Mouse (Mus musculus) cerebellum, adult 9-10 months (tissue): Measurements from ENCODE around the gene Slc25a31.

Experiments used
- DNase-seq: peaks from one replicate; pipeline ENCODE4 v3.0.0; 2022

Slc25a31 gene

DNA sequence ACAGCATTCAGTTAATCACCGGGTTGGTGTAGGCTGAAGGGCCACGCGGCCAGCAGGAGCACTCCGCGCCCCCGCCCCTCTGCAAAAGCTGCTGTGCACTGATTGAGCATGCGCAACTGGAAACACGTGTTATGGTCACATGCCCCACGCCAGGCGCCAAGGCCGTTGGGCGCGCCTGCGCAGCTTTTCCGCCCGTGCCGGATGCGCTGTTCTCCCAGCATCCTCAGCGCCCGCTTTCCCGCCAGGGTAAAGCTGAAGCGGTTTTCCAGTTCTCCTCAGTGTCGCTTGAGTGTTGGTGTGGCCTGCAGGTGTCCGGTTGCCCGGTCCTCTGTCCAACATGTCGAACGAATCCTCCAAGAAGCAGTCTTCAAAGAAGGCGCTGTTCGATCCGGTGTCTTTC lies at the start of gene Slc25a31:
Slc25a31 (plus strand) TSS at position 201 of the 400 bp plus-strand sequence.
- no peak for DNase-seq

DNA sequence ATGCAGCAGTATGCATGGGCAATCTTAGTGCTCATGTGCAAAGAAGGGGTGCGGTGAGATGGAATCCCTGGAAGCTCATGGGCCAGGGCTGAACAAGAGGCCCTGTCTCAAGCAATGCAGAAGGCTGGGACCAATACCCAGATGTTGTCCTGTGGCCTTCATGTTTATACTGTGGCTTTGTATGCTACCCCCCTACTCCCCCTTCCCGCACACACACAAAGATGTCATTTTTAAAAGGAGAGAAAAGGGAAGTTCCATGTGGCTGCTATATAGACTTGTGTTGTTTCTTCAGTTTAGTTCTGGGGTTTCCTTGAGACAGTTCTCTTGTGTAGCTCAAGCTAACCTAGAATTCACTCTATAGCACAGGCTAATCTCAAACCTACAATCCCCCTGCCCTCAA lies 48.4 kb upstream of the Slc25a31 start:
- DNase-seq: no peak

DNA sequence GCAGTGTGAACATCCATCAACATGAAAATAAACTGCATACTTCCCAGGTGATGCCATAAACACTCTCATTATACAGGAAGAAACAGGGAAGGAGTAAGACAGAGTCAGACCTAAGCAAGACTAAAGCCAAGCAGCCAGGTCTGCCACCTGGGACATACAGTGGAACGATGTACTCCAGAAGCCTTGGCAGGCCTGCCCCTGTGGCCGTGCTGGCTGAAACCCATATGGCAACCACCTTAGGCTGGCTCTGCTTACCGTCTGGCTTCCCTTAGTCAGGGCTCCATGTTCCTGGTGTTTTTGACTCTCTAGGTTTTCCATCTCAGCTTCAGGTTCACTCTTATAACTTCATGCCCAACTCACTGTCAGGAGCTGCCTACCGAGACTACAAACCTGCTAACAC lies 42.5 kb upstream of the Slc25a31 start:
- DNase-seq: peak; percentile 59

DNA sequence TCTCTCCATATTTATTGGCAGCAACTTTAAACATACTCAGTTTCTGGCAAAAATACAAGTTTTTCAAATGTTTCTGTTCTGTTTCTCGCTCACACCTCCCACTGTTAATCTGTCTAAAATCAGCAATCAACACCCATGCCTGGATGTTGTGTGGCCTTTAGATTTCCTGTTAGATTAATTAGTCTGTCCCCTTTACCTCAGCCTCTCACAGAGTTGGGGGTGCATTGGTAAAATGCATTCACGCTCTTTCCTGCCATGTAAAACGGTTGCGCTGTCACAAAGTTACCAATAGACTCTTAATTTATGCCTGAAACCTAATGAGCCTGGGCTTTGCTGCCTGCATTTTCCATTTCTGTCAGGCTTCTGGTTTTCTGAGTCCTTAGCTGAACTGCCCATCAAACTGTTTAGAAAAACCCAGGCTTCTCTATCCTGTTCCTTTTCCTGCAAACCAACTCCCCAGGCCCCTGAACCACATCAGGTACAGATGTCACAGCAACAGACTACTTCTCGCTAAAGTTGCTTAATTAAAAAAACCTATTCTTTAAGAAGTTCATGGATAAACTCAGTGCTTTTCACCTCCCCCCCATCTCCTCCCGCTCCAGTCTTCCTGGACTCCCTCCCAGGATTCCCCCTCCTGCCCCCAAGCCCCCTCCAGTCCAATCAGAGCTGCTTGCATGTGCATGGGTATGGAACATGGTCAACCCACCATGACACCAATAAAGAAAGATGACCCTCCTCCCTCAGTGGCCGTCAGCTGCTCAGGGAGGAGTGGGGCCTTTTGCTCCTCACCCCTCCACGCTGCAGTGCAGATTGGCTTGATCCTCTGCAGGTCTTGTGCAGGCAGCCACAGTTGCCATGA lies 41.6 kb upstream of the Slc25a31 start:
- no peak for DNase-seq

DNA sequence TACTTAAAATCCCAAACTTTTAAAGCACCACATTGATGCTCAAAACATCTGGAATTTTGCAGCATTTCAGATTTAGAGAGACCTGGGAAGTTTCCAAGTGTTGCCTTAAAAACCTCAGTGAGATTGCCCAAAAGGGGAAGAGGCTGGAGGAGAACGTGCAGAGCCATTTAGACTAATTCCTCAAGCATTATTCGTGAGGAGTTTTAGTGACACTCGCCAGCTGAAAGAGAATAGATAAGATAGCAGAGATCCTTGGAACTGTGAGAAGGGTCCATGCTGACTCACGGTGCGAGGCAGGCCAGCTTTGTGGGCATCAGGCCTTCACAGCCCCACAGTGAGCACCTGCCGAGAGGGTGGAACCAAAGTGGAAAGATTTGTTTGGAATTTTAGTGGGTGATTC lies 39.8 kb upstream of the Slc25a31 start:
- no peak for DNase-seq

DNA sequence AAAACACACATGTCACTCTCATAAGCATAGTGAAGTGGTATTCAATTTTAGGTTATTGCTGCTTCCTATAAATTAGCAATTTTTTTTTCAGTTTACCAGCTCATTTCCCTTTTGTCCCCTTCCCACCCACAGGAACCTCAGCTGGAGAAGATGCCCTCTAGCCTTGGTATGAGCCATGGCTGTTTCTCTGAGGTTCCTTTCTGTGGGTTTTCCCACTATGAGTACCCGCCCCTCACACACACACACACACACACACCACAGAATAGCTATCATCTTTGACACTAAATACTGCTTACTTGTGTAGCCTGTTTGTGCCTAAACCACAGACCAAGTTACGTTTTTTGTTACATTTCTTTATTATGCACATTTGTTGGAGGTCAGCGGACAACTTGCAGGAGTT lies 39.3 kb upstream of the Slc25a31 start:
- DNase-seq: no peak

DNA sequence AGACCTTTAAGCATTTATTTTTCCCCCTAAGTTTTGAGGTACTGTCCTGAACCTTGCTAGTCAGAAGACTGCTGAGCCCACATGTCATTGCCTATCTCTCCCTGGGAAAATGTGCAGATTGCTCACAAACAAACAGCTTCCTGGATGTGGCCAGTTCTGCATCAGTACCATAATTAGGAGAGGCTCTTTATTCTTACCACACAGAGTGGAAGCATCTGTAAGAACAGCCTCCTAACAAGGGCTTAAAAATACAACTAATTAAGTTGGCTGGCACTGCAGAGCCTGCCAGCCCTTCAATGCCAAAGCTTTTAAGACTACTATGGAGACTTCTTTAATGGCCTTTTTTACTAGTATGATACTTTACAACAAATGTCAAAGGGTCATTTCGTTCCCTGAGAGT lies 35.1 kb upstream of the Slc25a31 start:
- DNase-seq: no peak

DNA sequence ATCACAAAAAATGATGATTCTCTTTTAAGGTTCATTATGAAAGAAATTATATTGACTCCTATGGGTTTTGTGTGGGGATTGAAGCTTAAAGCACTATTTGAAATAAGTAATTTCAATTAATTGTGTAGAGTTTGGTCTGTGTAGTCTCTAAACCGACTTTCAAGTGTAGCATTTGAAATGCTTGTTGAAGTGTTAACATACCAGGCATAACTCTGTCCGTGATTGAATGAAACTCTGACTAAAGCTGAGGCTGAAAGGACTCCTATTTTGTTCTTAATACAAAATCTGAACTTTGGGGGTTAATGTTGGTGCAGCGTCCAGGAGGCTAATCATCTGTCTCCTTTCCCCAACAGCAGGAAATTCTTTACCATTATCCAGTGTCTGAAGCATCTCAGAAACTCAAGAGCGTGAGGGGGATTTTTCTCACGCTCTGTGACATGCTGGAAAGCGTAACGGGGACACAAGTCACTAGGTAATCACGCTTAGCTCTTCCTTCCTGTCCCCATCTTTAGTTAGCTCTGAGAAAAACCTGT lies 33.7 kb upstream of the Slc25a31 start:
- DNase-seq: no peak

DNA sequence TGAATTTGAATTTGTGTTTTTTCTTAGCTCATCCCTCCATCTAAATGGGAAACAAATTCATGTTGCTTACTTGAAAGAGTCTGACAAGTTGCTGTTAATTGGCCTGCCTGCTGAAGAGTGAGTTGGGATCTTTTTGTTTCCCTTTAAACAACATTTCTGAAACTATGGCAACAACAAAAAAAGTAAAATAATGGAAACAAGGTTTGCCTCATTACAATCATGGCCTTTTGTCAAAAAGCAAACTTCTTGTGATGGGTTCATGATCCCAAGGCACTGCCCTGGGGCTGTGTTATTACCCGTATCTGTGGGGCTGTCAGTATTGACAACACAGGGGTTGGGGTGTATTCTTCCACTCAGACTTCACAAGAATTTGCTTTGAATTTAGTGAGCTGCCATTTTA lies 29.8 kb upstream of the Slc25a31 start:
- no peak for DNase-seq

DNA sequence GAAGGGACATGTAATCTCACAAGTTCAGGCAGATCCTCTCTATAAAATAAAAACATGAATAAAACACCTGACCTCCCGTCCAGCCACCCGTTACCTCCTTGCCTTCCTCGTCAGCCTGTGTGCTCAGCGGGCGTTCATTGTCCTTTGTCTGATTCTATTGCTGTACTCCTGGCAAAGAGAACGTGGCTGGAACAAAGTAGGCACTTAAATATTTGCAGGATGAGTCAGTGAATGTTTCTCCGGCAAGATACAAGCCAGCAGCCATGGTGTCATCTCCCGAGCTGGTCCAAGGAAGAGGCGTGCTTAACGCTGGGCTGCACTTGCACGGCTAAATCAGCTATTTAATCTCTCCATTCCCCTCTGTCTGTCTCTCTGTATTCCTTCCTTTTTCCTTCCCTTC lies 26.3 kb upstream of the Slc25a31 start:
- no peak for DNase-seq

DNA sequence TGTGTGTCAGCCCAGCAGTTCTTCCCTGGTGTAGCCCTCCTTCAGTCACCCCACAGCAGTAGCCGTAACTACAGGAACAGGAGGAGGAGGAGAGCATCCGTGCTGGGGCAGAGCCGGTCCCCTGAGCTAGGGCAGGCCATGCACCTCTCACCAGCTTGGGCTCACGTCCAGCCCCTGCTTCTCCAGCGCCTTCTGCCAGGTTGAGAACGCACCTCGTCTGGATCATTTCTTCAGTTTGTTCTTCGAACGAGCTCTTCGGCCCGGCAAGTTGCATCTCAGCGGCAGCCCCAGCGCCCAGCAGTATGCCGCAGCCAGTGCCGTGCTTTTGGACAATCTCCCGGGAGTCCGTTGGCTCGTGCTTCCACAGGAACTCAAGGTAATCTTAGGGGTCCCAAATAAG lies 25.5 kb upstream of the Slc25a31 start:
- peak; percentile 36 for DNase-seq

DNA sequence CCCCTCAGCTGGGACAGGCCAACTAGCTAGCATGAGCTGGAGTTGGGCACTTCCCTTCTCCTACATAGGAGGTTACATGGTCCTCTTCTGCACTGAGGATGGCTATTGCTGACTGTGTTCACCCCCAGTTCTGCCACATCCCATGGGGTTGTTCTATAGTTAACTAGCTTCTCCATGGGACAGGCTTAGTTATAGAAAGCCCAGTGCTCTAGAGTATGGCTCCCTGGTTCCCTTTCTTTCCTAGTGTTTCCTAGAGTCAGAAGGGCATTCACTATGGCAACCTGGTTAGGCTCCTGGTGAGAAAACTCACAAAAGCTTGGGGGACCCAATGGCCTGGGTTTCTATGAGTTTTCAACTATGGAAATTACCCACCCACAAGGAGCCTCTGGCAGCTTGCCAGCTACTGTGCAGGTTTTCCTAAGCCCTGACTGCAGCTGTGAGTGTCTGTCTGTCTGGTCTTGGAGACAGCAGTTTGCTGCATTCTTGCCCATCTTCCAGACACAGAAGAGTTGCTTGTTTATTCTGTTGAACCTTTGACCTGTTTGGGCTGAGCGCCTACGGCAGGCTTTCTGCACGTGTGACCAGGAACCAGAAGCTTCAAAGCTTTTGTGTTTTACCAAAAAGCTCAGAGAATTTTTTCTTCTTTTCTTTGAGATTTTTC lies 22.7 kb upstream of the Slc25a31 start:
- DNase-seq: no peak

DNA sequence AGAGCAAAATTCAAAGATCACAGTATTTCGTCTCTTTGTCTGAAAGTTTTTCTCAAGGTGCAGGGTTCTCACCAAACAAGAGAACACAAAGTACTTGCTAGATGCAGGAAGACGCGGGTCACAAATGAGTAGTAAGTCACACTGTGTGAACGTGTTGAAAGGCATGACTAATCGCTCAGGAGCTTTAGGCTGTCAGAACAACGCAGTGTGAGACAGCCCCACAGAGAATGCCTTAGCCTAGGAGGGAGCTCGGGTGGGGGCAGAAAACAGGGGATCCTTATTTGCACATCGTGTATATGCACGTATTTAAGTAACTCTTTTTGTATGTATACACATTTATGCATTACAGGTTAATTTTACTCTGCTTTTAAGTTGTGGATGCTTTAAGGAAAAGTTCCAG lies 21.8 kb upstream of the Slc25a31 start:
- no peak for DNase-seq

DNA sequence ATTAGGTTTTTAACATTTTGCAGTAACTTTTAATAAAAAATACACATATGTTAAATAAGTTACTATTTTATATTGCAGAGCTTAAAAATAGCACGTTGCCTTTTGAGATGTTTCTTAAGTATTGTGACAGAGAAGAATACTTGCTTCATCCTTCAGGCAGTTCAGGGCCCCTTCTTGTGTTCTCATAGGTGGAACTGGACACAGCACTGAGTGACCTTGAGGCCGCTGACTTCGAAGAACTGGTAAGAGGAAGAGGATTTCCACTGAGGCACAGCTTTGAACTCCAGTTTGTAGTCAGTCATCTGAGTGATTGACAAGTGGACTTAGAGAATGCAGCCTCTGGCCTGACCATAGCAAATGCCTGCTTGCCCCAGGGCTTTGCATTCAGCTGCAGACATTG lies 21.1 kb upstream of the Slc25a31 start:
- DNase-seq: no peak

DNA sequence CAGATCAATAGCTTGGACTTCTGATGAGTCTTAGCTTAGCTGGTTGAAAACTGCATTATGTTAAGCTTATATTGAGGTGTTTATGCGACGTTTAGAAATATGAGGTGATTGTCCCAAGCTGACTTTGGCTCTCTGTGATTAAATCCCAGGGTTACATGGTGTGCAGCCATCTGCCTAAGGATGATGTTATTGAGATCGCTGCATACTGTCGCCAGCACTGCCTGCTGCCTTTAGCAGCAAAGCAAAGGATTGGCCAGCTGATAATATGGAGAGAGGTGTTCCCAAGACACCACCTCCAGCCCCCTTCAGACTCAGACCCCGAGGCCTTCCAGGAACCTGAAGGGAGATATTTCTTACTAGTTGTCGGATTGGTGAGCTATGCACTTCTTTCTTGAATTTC lies 17.1 kb upstream of the Slc25a31 start:
- peak; percentile 71 for DNase-seq

DNA sequence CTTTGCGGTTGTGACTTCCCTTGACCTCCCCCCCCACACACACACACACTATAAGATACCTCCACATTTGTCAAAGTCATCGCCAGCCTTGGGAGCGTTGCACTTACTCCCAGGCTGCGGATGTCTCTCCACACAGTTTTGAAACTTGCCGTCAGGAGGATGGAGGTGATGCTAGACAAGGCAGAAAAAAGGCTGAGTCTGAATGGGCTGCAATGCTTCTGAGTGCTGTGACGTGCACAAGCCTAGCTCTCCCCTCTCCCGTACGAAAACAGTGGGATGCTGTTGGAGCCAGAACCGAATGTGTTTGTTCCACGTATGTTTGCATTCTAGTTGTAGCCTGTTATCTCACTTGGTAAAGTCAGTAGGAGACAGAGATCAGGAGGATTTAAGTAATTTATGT lies 15.2 kb upstream of the Slc25a31 start:
- no peak for DNase-seq

DNA sequence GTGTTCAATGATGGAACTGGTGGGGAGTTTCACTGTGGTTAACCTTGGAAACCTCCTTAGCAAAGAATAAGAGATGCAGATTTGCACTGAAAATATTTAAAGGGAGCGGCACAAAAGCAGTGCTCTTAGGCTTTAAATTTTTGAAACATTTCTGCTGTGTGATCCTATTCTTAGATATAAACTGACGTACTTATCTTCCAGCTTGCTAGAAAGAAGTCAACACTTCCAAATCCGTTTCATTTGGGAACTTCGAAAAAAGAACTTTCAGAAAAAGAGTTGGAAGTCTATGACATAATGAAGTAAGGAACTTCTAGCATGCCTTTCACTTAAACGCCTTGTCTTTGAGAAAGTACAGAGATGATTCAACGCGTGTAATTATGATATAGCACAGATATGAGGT lies 14.7 kb upstream of the Slc25a31 start:
- no peak for DNase-seq

DNA sequence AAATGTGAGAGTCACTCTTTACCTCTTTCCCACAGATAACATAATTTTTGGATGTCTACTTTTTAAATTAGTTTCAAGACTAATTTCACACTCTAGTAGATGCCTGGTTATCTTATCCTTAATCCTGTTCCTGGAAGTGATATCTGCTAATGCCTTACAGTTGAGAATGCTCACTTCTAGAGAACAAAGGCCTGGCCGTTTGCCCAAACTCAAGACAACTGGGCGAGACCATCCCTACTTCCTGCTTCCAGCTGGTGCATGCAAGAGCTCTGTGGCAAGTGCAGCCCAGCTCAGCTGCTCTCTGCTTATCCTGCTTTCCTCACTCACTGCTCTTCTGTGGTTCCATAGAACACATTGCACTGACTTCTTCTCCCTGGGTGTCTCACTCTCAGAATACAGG lies 14.2 kb upstream of the Slc25a31 start:
- DNase-seq: no peak

DNA sequence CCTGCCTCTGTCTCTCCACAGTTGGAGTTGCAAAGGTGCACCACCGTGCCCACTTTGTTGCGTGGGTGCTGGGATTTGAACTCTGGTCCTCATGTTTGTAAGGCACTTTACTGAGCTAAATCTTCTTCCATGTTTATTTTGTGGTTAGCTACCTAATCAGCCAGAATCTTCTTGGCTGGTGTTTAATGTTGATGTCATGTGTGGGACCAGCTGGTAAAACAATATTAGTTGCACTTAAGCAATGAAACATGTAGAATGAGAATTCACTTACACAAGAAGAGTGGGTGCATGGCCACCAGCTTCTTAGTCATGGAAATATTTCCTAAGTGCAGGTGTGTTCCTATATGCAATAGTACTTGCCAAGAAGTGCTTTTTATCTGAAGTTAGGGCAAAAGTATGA lies 13.5 kb upstream of the Slc25a31 start:
- no peak for DNase-seq

DNA sequence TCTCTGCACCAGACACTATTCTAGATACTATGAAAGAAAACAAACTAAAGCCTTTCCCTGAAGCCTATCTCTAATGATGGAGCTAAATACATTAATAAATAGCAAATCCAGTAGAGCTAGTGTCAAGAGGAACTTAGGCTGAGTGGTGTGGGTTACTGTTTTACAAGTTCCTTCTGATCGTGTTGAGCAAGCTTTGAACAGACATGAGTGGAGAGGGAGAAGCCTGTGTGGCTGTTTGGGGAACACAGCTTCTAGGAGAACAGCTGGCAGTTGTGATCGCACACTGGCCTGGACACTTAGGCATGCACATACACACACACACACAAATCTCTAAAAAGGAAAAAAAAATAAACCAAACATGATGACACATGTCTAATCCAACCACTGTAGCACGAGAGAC lies 9.8 kb upstream of the Slc25a31 start:
- no peak for DNase-seq

DNA sequence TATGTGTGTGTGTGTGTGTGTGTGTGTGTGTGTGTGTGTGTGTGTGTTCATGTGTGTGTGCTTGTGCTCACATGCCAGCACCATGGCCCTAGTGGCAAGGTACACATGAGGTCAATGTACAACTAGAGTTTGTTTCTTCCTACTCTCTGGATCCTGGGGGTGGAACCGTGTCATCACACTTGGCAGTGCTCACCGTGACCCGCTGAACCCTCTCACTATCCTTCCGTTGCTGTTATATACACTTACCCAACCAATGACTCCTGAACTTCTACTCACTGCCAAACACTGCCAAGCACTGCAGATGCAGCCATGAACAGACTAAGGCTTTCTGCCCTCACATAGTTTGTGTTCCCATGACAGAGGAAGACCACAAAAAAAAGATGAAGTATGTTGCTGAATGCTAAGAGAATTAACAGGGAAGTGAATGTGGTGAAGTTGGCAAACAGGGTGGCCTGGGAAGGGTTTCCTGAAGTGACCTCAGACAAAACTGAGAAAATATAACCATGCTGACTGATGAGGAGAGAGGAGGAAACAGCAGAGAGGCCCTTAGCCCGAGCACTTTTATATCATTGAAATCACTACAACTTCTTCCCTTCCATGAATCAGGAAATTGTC lies 3.7 kb upstream of the Slc25a31 start:
- no peak for DNase-seq

DNA sequence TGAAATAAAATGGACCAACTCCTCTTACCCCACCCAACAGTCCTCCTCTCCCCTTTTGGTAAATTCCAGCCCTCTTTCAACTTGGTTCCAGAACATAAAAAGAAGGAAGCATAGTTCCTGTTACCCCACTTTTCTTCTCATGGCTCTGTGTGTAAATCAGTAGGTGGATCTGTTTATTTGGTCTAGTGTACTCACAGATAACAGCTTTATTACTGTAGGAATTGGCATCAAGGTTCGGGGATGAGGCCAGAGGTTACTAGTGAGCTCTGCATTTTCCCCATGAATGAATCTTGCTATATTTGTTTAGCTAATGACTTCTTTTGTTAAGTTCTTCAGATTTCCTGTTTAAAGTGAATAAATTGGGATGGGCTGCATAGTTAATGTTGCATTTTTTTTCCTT lies 7.4 kb downstream of the Slc25a31 start:
- no peak for DNase-seq

DNA sequence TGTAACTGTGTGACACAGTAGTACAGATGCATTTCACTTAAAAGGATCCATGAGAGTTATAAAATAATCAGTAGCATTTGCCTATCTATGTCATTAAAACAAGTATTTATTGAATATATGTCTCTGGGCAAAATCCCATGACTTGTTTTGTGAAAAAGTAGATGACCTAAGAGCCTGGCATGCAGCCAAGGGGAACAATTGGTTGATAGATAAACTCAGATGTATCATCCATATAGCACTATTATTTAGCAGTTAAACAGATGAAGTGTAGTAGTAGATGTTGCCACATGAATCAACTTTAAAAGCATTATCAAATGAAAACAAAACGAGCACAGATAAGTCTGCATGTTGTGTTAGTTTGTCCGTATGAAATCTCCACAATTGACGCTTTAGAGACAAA lies 10.4 kb downstream of the Slc25a31 start:
- DNase-seq: no peak

DNA sequence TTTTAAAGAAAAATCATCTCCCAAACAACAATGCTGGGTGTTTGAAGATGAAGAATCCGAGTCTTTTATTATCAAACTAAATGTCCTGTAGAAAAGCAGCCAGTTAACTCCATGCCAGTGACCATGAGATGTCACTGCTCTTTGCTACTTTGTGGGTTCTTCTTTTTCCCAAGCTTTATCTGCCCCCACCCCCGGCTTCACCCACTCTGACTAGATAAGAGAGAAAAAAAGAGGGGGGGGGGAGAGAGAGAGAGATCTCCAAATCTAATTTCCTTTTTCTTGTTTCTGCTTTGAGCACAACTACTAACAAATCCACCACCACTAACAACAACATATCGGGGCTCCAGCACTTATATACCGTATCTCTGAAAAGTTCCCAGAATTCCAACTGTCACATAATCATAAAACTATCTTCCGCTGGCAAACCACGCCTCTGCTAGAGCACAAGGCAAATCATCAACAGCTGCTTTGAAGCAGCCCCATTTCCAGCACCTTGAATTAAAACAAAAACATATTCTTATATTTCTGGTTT lies 29.8 kb downstream of the Slc25a31 start:
- DNase-seq: no peak
